Mouse (Mus musculus) MEL (cell line): ENCODE results near the gene Ghitm. TPM values are rescaled to one million over a fixed set of nuclear protein-coding genes. Genes with fewer than 3 reads are reported as not detected.

ENCODE experiments used
- DNase-seq: peaks from one replicate; pipeline ENCODE4 v3.0.0; 2011; ENCODE audit warnings: low read depth, low spot score
- H3K27ac ChIP-seq: 2 replicates; pipeline ENCODE4 v1.5.1; 2012; ENCODE audit warnings: low read depth, mild to moderate bottlenecking, control low read depth, low read length, moderate library complexity; ENCODE audit not compliant: control insufficient read depth
- H3K27me3 ChIP-seq, 2 experiments: fragments of 150-350 bp in 1 of 2; sonication (generic) in 1 of 2; 2 replicates each; pipeline ENCODE4 v1.6.1; 2012; ENCODE audit warnings: low read length in 2 of 2, mild to moderate bottlenecking in 2 of 2, improper control_type of control experiment in 1 of 2, moderate library complexity in 1 of 2; ENCODE audit not compliant: insufficient read depth in 2 of 2, control insufficient read depth in 1 of 2
- H3K36me3 ChIP-seq, 2 experiments: 2 replicates each; pipeline ENCODE4 v1.6.1; 2012 to 2014; ENCODE audit warnings: low read length in 2 of 2, improper control_type of control experiment in 1 of 2, inconsistent platforms in 1 of 2, mild to moderate bottlenecking in 1 of 2; ENCODE audit not compliant: insufficient read depth in 2 of 2, control insufficient read depth in 1 of 2
- H3K4me1 ChIP-seq, 2 experiments: fragments of 150-350 bp in 1 of 2; sonication (generic) in 1 of 2; 2 replicates each; pipeline ENCODE4 v1.6.1; 2012; ENCODE audit warnings: low read length in 2 of 2, improper control_type of control experiment in 1 of 2, mild to moderate bottlenecking in 1 of 2; ENCODE audit not compliant: insufficient read depth in 2 of 2, control insufficient read depth in 1 of 2
- H3K4me3 ChIP-seq, 2 experiments: fragments of 150-350 bp in 1 of 2; sonication (generic) in 1 of 2; 2 replicates each; pipeline ENCODE4 v1.5.1; 2012; ENCODE audit warnings: low read depth in 2 of 2, low read length in 2 of 2, mild to moderate bottlenecking in 2 of 2, moderate library complexity in 2 of 2, control low read depth in 1 of 2, improper control_type of control experiment in 1 of 2; ENCODE audit not compliant: control insufficient read depth in 1 of 2, insufficient read depth in 1 of 2
- H3K79me2 ChIP-seq: 2 replicates; pipeline ENCODE4 v1.6.1; 2012; ENCODE audit warnings: mild to moderate bottlenecking, low read length, moderate library complexity; ENCODE audit not compliant: control insufficient read depth, poor library complexity, insufficient read depth
- H3K9ac ChIP-seq: 2 replicates; pipeline ENCODE4 v1.6.1; 2012; ENCODE audit warnings: low read depth, mild to moderate bottlenecking, control low read depth, low read length, moderate library complexity; ENCODE audit not compliant: control insufficient read depth, poor library complexity, severe bottlenecking
- H3K9me3 ChIP-seq: fragments of 150-350 bp; sonication (generic); replicated peaks from 2 replicates; pipeline ENCODE4 v1.6.1; 2012; ENCODE audit warnings: mild to moderate bottlenecking, low read length, improper control_type of control experiment, moderate library complexity; ENCODE audit not compliant: insufficient read depth
- BHLHE40 ChIP-seq: IDR thresholded peaks from 2 replicates; pipeline ENCODE4 v1.6.1; 2012; ENCODE audit warnings: low read depth, mild to moderate bottlenecking, inconsistent platforms, low read length, improper control_type of control experiment, borderline replicate concordance
- CHD2 ChIP-seq: IDR thresholded peaks from 2 replicates; pipeline ENCODE4 v1.6.1; 2011; ENCODE audit warnings: low read length, improper control_type of control experiment
- CTCF ChIP-seq, 3 experiments: IDR thresholded peaks in 2 of 3; conservative IDR thresholded peaks in 1 of 3; 2 replicates each; pipeline ENCODE4 v1.5.1; 2011 to 2012; ENCODE audit warnings: low read length in 3 of 3, low read depth in 2 of 3, mild to moderate bottlenecking in 2 of 3, improper control_type of control experiment in 1 of 3, inconsistent platforms in 1 of 3, mixed read lengths in 1 of 3, moderate library complexity in 1 of 3; ENCODE audit not compliant: control insufficient read depth in 1 of 3, insufficient read depth in 1 of 3, poor library complexity in 1 of 3, severe bottlenecking in 1 of 3
- E2F4 ChIP-seq: IDR thresholded peaks from 2 replicates; pipeline ENCODE4 v1.6.1; 2011; ENCODE audit warnings: low read depth, low read length, improper control_type of control experiment, borderline replicate concordance
- ELF1 ChIP-seq: IDR thresholded peaks from 2 replicates; pipeline ENCODE4 v1.6.1; 2014; ENCODE audit warnings: low read depth, mild to moderate bottlenecking, inconsistent platforms, low read length, improper control_type of control experiment, moderate library complexity
- GATA1 ChIP-seq: IDR thresholded peaks from 2 replicates; pipeline ENCODE4 v1.6.1; 2011; ENCODE audit warnings: low read depth, low read length, improper control_type of control experiment
- HCFC1 ChIP-seq: IDR thresholded peaks from 2 replicates; pipeline ENCODE4 v1.6.1; 2012; ENCODE audit warnings: low read depth, mild to moderate bottlenecking, inconsistent platforms, low read length, improper control_type of control experiment, moderate library complexity
- MYB ChIP-seq: IDR thresholded peaks from 2 replicates; pipeline ENCODE4 v1.6.1; 2011; ENCODE audit warnings: mild to moderate bottlenecking, low read depth, low read length, improper control_type of control experiment
- MYC ChIP-seq: IDR thresholded peaks from 2 replicates; pipeline ENCODE4 v1.6.1; 2011; ENCODE audit warnings: low read depth, mild to moderate bottlenecking, low read length, improper control_type of control experiment, moderate library complexity
- NELFE ChIP-seq: IDR thresholded peaks from 2 replicates; pipeline ENCODE4 v1.6.1; 2011; ENCODE audit warnings: low read depth, low read length, improper control_type of control experiment
- NRF1 ChIP-seq: IDR thresholded peaks from 2 replicates; pipeline ENCODE4 v1.6.1; 2014; ENCODE audit warnings: low read depth, mild to moderate bottlenecking, inconsistent platforms, low read length, improper control_type of control experiment, moderate library complexity; ENCODE audit not compliant: poor library complexity, insufficient read depth, severe bottlenecking
- POLR2AphosphoS2 ChIP-seq: IDR thresholded peaks from 2 replicates; pipeline ENCODE4 v1.6.1; 2011; ENCODE audit warnings: low read length, improper control_type of control experiment
- POLR2AphosphoS5 ChIP-seq: IDR thresholded peaks from 2 replicates; pipeline ENCODE4 v1.6.1; 2012; ENCODE audit warnings: low read depth, borderline replicate concordance, mild to moderate bottlenecking, inconsistent platforms, low read length, moderate library complexity, mixed read lengths
- RAD21 ChIP-seq: IDR thresholded peaks from 2 replicates; pipeline ENCODE4 v1.6.1; 2011; ENCODE audit warnings: mild to moderate bottlenecking, low read depth, low read length, improper control_type of control experiment
- RCOR1 ChIP-seq: IDR thresholded peaks from 2 replicates; pipeline ENCODE4 v1.6.1; 2012; ENCODE audit warnings: low read depth, mild to moderate bottlenecking, inconsistent platforms, low read length, improper control_type of control experiment
- SIN3A ChIP-seq: IDR thresholded peaks from 2 replicates; pipeline ENCODE4 v1.6.1; 2012; ENCODE audit warnings: low read length, improper control_type of control experiment, inconsistent platforms
- SMC3 ChIP-seq: IDR thresholded peaks from 2 replicates; pipeline ENCODE4 v1.6.1; 2011; ENCODE audit warnings: low read depth, low read length, improper control_type of control experiment
- TAL1 ChIP-seq: IDR thresholded peaks from 2 replicates; pipeline ENCODE4 v1.6.1; 2012; ENCODE audit warnings: mild to moderate bottlenecking, inconsistent platforms, low read length, moderate library complexity, mixed read lengths
- TBP ChIP-seq: IDR thresholded peaks from 2 replicates; pipeline ENCODE4 v1.8.0; 2011; ENCODE audit warnings: low read depth, low read length, improper control_type of control experiment
- TCF12 ChIP-seq: IDR thresholded peaks from 2 replicates; pipeline ENCODE4 v1.6.1; 2014; ENCODE audit warnings: low read depth, mild to moderate bottlenecking, inconsistent platforms, low read length, improper control_type of control experiment, moderate library complexity
- USF1 ChIP-seq: IDR thresholded peaks from 2 replicates; pipeline ENCODE4 v1.6.1; 2014; ENCODE audit warnings: low read depth, mild to moderate bottlenecking, inconsistent platforms, low read length, improper control_type of control experiment, moderate library complexity
- USF2 ChIP-seq, 2 experiments: IDR thresholded peaks; 2 replicates each; pipeline ENCODE4 v1.6.1; 2011 to 2012; ENCODE audit warnings: improper control_type of control experiment in 2 of 2, low read length in 2 of 2, borderline replicate concordance in 1 of 2, inconsistent platforms in 1 of 2, low read depth in 1 of 2, mild to moderate bottlenecking in 1 of 2; ENCODE audit not compliant: insufficient read depth in 1 of 2
- ZC3H11A ChIP-seq: IDR thresholded peaks from 2 replicates; pipeline ENCODE4 v1.6.1; 2012; ENCODE audit warnings: low read depth, mild to moderate bottlenecking, inconsistent platforms, low read length, improper control_type of control experiment
- ZKSCAN1 ChIP-seq: IDR thresholded peaks from 2 replicates; pipeline ENCODE4 v1.6.1; 2012; ENCODE audit warnings: low read depth, mild to moderate bottlenecking, inconsistent platforms, low read length, improper control_type of control experiment, moderate library complexity
- ZMIZ1 ChIP-seq: IDR thresholded peaks from 2 replicates; pipeline ENCODE4 v1.6.1; 2012; ENCODE audit warnings: low read depth, mild to moderate bottlenecking, inconsistent platforms, low read length, improper control_type of control experiment, moderate library complexity
- ZNF384 ChIP-seq: IDR thresholded peaks from 2 replicates; pipeline ENCODE4 v1.6.1; 2012; ENCODE audit warnings: low read depth, mild to moderate bottlenecking, inconsistent platforms, low read length, improper control_type of control experiment
- polyA plus RNA-seq, 2 experiments: library from polyadenylated mRNA; stranded (reverse) in 1 of 2; unstranded in 1 of 2; fragments of >175 nt in 1 of 2; fragments of >200 nt in 1 of 2; gene quantifications; 2 replicates each; pipeline versions ENCODE4 v1.2.1 to v1.2.4; 2012; ENCODE audit warnings: low replicate concordance in 2 of 2, low read depth in 1 of 2; ENCODE audit not compliant: insufficient read length in 2 of 2, insufficient read depth in 1 of 2, missing spikeins in 1 of 2
- total RNA-seq: library from RNA; depleted of rRNA; stranded (reverse); fragments of 300-350 nt; gene quantifications from 2 replicates; pipeline ENCODE4 v1.2.3, GENCODE M21; 2012

Gene Ghitm
- total and polyA plus RNA-seq, 3 experiments, result 108 to 279 (median 138) TPM

GRCm38 (mm10) chr14:37109460-37109859 lies 25.6 kb downstream of the Ghitm start:
- Histone ChIP-seq H3K9me3 (no peaks in the 10 kb centered on the region), H3K36me3 (no peaks in the 10 kb centered on the region), H3K27ac (no peak overlapping the region), H3K27me3 (no peaks in the 10 kb centered on the region), H3K79me2 (no peaks in the 10 kb centered on the region), H3K4me3 (no peak overlapping the region)
- DNase-seq, result peak; percentile 18
- TF ChIP-seq CHD2, result no peak
- TF ChIP-seq CTCF (IDR thresholded peaks at IDR 0.05 in 2 of 3, conservative IDR thresholded peaks at IDR 0.05 in 1 of 3; ENCODE audit: control insufficient read depth in 1 of 3, insufficient read depth in 1 of 3, low read depth in 2 of 3, low read length in 3 of 3, poor library complexity in 1 of 3, severe bottlenecking in 1 of 3), result no peak
- TF ChIP-seq TAL1, result no peak
- TF ChIP-seq SMC3, result no peak
- no peak for TF ChIP-seq SIN3A
- no peak for TF ChIP-seq RAD21
- no peak for TF ChIP-seq RCOR1
- no peak for TF ChIP-seq ZKSCAN1
- no peak for TF ChIP-seq POLR2AphosphoS2
- TF ChIP-seq GATA1, result no peak
- TF ChIP-seq, all 39 proteins: peak for 0
- Histone ChIP-seq H3K4me1 (no peaks in the 10 kb centered on the region), H3K9ac (no peak overlapping the region)

- no peak overlapping the region for H3K9ac ChIP-seq
- TF ChIP-seq NELFE (no peak), POLR2AphosphoS5 (no peak), ELF1 (no peak), TCF12 (no peak), ZMIZ1 (no peak), MYC (no peak), BHLHE40 (no peak)
- DNase-seq, result no peak
- H3K27ac ChIP-seq, result no peak overlapping the region
- no peaks in the 10 kb centered on the region for H3K4me1 ChIP-seq
- no peaks in the 10 kb centered on the region for H3K9me3 ChIP-seq
- no peak overlapping the region for H3K4me3 ChIP-seq
- no peaks in the 10 kb centered on the region for H3K36me3 ChIP-seq
- H3K27me3 ChIP-seq, result no peaks in the 10 kb centered on the region
- H3K79me2 ChIP-seq, result no peaks in the 10 kb centered on the region
Measured at GRCm38 (mm10) chr14:37105846-37106245, 29.2 kb downstream of the Ghitm start.

- Histone ChIP-seq H3K9ac (no peak overlapping the region), H3K4me3 (no peak overlapping the region), H3K4me1 (no peaks in the 10 kb centered on the region), H3K36me3 (no peaks in the 10 kb centered on the region), H3K9me3 (no peaks in the 10 kb centered on the region), H3K27me3 (no peaks in the 10 kb centered on the region), H3K27ac (no peak overlapping the region), H3K79me2 (no peaks in the 10 kb centered on the region)
- DNase-seq, result no peak
- TF ChIP-seq HCFC1 (no peak), CTCF (IDR thresholded peaks at IDR 0.05 in 2 of 3, conservative IDR thresholded peaks at IDR 0.05 in 1 of 3; ENCODE audit: control insufficient read depth in 1 of 3, insufficient read depth in 1 of 3, low read depth in 2 of 3, low read length in 3 of 3, poor library complexity in 1 of 3, severe bottlenecking in 1 of 3) (no peak), USF2 (IDR thresholded peaks at IDR 0.05; ENCODE audit: borderline replicate concordance in 1 of 2, insufficient read depth in 1 of 2, low read depth in 1 of 2, low read length in 2 of 2) (no peak), ZC3H11A (no peak), USF1 (no peak), TBP (no peak), MYB (no peak), CHD2 (no peak), ZNF384 (no peak), POLR2AphosphoS5 (no peak), TCF12 (no peak), ZMIZ1 (no peak), NRF1 (no peak), E2F4 (no peak), RAD21 (no peak), ELF1 (no peak), MYC (no peak), NELFE (no peak)
Measured at GRCm38 (mm10) chr14:37104747-37105146, 30.3 kb downstream of the Ghitm start.
